Mouse (Mus musculus) cerebellum, adult 18-20 months (tissue): ENCODE measurements at regions not wholly inside any gene's neighbourhood (a gene's known extent, or its start where the extent isn't known, plus 50 kb on each side); places are given as distances from the start of the nearest gene placed in this dataset.
A peak's percentile ranks its signal among the peaks of the same experiment; 100 is the strongest.

Experiments
- DNase-seq, 2 experiments: peaks; one replicate each; pipeline ENCODE4 v3.0.0; 2021

DNA sequence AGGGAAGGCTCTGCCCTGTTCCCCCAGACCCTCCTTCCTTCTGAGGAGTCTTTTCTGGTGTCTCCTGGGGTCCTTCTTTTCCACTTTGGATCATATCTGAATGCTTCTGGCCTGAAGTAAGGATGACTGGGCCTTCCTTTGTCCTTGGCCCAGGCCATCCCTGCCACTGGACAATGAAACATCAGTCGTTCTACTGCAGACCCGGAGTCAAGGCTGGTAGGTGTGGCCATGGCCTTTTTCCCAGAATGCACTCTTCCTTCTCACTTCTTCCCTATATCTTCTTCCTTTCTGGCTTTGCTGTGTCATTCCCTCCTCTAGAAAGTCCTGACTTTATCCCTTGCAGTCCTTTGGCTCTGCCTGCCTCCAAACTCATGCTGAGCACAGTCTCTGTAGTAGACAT is 151.2 kb upstream of the Frmd6 start:
- no peak for DNase-seq

DNA sequence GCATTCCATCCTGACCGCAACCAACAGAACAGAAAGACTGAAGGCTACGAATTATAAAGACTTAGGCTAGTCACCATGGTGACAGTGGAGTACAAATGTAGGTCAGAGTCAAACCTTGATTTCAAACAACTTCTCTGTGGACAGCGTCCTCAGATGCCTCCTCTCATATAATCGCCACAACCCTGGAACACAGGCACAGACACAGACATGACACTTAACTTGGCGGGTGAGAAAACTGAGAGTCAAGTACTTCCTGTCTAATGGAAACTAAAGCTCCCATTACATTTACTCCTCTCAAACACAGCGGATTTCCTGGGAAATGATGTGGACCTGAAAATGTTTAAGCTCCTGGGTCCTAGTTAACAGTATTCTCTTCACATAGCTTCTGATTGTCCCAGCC is 149.5 kb upstream of the Frmd6 start:
- no peak for DNase-seq

DNA sequence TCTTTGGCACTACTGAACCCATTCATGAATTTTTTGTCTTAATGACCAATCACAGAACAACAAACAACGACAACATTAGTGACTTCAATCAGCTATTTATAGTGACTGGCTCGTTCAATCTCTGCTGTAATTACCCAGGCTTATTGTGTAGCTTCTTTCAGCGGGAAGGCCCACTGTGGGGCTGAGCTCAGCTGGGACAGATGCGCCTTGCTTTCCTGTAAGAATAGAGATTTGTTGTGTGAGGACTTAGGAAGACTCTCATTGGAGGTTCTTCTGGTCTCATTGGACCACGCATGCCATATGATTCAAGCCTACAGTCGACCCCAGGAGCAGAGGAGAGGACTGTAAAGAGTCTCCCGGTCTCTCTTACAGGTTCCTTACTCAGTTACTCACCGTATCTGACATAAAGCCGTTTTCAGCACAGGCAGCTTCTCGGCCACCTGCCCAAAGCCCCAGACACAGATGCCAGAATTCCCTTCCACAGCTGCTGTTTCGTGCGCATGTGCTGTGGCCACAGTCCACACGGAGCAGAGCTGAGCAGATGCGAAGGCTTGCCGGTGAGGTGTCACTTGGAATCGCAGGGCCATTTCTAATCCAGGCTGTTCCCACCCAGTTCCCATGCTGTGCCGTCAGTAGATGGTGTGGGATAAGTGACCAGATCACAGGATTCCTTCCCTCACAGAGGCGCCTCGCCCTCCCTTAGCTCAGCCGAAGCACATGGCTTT is 145.5 kb upstream of the Frmd6 start:
- DNase-seq, result no peak

DNA sequence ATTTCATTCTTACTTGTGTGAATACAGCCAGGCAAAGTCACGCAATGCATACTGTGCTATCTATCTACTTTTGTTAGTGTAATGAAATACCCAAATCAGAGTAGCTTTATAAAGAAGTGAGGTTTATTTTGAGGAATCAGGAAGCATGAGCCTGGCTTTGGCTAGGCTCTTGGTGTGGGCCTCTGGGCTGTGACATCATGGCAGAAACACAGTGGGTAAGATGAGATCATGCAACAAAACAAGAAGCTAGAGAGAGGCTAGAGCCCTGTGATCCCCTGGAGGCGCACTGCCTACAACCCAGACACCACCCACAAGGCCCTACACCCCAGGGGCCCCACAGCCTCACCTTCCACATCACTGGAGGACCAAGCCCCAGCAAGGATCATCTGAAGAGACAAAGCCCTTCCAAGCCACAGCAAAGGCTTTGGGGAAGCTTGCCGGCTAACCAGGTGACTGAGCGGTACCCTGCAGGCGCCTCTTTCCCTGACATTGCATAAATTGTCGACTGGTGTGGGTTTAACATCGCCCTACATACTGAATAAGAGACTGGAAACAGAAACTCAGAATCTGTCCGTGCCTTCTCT is 143.8 kb upstream of the Frmd6 start:
- DNase-seq, result no peak

DNA sequence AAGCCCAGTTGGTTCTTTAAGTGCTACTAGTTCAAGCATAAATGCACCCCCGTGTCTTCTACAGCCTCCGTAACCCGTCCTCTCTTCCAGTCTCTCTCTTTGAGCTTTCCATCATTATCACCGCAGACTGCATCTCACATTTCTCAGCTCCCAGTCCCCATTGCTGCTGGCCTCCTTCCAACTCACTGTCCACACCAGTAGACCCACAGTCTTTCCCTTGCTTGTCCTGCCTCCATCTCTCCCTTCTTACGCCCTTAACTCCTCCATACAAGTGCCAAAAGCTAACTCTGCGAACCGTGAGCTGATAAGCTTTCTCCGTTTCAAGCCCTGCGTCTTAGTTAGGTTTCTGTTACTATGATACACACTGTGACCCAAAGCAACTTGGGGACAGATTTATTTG is 141.0 kb upstream of the Frmd6 start:
- DNase-seq, result no peak

DNA sequence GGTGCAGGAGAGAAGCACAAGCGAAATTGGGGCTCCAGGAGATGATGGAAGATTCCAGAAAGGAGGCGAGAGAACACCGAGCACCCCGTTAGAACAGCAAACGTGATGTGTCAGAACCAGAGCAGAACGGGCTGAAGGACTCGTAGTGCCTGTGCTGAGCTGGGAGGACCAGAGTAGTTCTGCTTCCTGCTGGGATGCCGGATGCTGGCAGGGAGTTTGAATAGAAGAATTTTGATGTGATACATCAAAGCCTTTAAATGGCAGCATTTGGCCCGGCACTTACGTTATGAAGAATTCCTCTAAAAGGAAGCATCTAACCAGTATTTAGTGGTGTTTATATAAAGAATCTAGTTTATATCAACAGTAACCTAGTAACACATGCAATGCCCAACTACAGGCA is 139.9 kb upstream of the Frmd6 start:
- DNase-seq, result no peak

DNA sequence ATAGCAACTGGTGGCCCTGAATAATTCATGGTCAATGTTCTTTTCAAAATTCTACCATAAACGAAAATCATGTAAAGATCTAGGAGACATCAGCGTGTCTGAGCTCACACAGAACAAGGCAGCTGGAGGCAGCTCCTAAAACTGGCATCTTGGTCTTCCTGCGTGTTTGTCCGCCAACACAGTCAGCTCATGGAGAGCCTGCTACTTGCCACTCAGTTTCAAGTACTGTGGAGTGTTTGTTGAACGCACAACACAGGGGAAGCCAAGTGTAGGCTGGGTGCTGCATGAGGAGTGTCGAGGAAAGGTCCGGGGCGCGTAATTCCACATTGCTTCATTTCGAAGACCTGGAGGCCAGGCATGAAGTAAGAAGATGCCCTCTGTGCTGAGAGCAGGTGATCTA is 139.0 kb upstream of the Frmd6 start:
- no peak for DNase-seq

DNA sequence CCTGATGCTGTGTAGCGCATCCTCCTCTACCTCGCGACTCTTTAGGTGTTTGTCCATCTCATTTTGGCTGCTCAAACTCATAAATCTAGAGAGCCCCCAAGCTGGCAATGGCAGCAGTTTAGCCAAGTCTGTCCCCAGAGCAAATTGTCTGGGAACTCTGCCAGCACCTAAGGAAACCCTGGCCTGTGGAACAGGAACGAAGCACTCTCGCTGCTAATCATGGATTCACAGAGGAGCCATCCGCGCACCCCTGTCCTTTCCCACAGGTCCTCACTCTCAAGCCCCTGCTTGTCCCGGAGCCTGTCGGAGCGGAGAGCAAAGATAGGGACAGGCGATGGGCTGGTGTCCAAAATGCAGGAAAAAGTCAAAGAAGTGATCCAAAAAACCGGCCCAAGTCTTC is 138.3 kb upstream of the Frmd6 start:
- DNase-seq, result peak; percentile 47 to 51

DNA sequence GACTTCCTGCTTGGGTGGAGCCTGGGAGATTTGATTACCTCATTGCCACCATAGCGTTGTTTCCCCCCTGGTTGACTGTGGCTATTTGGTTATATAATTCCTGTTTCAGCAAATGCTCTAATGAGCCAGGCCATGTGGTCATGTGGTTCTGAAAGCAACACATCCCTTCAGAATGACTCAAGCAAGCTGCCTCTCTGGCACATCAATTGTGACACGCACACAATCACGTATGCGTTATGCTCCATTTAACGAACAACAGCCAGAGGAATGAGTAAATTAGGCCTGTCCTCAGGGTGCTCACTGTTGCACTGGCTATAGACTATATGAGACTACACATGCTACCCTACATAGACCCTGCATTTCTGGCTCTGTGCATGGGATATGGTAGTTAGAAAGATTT is 130.2 kb upstream of the Frmd6 start:
- DNase-seq, result no peak

DNA sequence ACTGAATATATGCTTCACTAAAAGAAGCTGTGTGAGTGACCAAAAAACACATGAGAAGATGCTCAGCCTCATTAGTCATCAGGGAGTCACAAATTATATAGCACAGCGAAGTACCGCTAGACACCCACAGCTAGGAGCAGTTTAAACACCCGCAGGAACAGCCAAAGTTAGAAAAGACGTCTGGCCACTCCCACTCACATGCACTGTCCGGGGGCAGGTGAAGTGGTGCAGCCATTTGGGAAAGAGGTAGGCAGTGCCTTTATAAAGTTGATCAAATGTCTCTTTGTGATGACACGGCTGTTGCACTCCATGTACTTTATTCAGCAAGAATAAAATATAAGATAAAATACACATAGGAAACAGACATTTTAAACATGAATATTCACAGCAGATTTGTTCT is 129.1 kb upstream of the Frmd6 start:
- no peak for DNase-seq

DNA sequence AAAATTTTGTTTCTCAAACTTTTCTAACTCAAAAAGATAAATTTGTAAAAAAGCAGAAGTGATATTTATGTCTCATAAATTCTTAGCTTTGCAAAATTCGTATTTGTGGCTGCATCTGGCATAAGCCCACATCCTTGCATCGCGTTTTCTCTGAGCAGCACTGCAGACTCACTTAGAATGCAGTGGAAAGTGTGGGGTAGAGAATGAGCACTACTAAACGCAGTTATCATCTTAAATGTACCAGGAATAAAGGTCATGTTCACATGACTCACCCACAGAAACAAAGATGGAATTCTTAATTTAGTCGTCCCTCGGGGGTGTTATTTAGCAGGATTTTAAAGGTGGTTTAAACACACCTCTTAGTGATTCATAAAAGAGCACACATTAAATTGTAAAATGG is 126.8 kb upstream of the Frmd6 start:
- no peak for DNase-seq

DNA sequence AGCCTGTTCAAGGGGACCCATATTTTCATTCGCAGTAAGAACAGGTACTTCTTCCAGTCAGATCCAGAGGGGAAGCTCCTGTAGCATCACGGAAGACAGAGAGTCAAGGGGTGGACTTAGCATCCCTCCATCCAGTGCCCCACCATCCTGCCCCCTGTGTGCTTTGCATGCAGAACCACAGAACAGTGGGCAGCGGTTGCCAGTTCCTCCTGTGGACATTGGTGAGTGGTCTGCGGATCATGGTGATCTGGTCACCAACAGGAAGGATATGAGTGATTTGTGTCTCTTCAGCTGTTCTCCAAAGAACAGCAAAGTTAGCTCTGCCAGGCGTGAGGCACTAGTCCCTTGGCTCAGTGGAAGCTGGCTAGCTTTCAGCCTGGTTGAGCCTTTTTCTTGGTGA is 122.8 kb upstream of the Frmd6 start:
- DNase-seq, result no peak

DNA sequence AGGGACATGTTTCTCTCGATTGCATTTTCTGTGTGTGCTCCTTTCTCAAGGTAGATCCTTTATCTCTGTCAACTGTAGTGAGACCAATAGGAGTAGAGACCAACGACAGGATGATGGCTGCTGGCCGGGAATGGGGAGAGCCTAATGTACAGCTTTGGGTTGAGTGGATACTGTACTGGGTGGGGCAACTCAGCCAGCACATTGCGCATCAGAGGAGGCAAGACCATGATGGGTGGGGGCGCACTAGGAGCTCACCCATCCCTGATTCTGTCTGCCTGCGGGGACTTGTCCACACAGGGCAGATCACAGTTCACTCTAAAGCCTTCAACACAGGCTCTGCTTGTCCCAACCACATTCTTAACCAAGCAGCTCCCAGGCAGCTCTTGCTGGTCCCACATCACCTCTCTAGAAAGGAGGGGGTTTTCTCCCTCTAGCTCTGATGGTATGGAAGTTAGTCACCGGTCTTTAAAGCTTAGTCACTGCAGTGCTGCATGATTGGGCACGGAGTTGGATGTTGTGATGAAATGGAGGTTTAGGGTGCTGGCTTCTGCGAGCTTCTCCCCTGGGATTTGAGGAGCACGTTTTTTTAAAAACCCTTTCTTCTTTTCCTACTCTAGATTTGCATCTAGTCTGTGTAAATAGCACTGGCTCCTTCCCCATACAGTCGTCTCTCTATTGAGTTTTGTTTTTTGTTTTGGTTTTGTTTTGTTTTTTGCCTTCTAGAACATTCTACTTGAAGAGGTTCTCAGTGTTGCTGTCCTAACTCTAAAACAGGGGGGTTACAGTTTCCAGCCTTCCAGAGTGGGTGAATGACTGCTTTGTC is 118.3 kb upstream of the Frmd6 start:
- DNase-seq, result no peak

DNA sequence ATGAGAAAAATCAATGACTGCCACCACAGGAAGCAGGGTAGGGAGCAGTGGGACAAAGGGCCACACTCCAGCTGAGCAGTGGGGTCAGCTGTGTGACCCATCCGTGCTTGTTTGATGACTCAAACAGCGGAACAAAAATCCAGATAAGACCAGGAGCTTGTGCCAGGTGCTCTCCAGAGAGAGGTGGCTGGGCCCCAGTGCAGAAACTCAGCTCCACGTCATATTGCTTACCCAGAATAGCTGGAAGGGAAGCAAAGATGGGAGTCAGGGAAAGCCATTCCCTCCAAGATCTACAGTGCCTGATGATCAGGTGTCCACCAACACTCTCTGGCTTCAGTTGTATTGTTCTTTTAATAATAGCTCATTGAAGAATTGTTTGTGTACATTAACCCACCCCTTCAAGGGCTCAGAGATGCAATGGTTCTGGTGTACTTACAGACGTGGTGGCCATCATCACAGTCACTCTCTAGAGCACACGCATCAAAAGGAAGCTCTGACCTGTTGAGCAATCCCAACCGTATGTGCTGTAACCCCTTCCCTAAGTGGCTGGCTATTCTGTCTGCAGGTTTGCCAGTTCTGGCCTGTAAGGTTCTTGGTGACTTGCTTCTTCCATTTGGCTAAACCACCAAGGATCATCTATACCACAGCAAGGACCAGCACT is 117.6 kb upstream of the Frmd6 start:
- DNase-seq, result no peak

DNA sequence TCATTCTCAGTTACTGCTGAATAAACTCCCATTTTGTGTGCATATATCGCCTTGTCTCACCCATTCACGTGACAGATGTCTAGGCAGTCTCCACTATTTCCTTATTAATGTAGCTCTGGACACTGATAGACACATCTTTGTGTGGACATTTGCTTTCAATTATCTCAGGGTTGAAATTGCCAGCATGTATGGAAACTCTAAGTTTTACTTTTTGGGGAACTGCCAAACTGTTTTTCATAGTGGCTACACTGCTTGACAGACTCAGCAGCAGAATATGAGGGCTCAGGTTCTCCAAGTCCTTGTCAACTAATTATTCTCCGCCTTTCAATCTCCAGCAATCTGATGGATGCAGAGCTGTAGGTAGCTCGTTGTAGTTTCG is 117.0 kb upstream of the Frmd6 start:
- no peak for DNase-seq

DNA sequence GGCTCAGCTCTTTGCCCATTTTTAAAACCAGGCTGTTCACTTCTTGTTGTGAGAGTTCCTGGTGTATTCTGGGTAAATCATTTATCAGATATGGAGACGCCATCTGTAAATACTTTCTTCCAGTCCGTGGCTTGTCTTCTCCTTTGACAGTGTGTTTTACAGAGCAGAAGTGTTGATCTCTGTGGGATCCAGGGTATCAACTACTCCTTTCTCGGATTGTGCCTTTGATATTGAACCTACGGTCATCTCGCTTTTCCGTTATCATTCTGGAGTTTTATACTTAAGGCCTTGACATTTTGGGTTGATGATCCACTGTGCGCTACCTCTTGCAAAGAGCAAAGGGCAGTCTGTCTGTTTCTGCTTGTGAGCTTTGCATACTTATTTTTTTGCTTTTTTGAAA is 115.0 kb upstream of the Frmd6 start:
- no peak for DNase-seq

DNA sequence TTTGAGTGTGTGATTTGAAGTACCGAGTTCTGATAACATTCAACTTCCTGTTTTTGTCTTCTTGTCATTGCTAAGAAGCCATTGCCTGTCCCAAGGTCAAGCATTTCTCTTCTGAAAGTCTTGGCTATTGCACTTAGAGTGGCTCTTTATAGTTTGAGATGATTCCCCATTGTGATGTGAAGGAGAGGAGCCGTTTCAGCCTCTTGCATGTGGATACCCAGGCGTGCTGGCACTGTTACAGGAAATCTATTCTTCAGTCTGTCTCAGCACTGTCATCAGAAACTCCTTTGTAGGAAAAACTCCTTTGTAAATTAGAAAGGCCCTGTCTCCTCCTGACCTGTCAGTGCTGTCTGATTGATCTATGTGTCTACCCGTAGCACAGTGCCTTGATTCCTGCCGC is 114.3 kb upstream of the Frmd6 start:
- no peak for DNase-seq

DNA sequence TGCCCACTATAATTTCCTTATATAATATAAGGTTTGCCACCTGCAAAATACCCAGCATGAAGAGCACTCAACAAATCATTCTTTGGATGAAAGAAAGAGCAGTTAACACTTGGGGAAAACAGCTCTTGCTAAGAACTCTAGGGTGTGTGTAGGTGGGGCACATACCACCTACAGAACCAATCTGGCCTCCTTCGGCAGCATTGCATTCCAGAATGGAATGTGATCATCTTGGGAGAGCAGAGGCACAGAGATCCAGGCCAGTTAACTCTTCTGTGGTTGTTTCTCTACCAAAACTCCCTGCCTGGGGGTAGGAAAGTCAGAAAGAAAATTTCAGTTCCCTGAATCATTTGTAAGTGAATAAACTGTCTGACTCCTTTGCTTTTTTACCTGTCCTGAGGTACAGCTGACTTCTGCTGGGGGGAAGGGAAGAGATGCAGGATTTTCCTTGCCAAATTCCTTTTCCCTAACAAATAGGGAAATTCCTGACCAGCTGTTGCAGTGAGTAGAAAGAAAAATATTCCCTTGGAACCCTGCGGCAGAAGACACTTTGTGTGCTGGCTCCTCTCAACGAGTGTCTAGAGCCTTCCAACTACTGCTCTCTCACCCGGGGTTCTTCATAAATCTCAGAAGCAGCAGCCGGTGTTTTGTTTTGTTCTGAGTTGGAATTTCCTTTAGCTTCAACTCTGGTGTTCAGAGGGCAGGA is 112.8 kb upstream of the Frmd6 start:
- no peak for DNase-seq

DNA sequence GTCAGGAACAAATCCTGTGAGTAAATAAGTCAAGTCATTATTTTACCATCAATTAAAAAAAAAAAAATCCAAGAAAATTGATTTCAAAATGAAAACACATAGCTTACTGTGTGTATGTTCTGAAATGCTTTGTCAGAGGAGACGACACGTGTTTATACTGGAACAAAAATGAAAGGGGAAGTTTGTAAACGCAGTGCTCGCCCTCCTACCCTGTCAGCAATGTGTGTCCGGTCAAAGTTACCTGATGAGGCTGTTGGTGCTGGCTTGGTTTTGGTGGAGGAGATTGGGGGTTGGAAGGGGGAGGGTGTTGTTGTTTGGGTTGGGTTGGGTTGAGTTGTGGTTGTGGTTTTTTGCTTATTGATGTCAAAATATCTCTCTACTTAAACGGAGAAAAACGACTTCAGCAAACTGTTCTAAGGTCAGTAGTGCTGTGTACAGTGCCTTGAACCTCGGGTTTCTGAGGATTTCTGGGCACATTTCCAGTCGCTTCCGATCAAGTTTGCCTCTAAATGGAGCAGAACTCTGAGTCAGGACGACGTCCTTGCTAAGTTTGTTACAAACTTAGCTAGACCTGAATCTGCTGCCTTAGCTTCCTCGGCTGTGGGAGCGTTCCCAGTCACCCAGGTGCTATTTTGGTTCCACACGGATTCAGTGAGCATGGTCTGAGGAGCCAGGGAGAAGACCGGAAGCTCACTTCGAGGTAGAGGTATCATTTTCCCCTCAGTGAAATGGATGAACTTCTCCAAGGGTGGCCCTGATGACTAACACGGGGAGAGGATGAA is 111.6 kb upstream of the Frmd6 start:
- DNase-seq, result no peak

DNA sequence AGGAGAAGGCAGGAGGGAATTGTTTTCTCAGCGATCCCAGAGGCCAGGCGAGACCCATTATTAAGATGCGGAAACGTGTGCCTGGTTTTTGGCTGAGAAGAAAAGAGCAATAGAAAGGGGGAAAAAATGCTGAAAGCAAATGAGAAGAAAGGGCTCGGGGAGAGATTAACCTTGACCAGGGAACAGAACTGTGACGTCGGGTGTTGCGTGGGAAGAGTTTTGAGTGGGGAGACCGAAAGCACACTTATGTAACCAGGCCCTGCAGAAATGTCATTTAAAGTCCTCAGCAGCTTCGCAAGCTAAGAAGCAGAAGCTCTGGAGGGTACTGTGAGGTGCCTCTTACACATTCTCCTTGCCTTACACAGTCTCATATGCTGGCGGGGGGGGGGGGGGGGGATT is 111.0 kb upstream of the Frmd6 start:
- DNase-seq, result no peak

DNA sequence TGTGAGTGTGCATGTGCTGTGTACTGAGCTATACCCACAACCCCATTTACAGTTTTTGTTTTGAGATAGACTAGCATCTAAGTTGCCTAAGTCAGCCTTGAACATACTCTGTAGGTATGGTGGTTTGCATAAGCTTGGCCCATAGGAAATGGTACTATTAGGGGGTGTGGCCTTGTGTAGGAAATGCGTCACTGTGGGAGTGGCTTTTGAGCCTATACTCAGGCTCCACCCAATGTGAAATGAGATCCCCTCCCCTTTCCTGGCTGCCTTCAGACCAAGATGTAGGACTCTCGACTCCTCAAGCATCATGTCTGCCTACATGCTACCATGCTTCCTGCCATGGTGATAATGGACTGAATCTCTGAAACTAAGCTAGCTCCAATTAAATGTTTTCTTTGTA is 109.5 kb upstream of the Frmd6 start:
- DNase-seq, result no peak

DNA sequence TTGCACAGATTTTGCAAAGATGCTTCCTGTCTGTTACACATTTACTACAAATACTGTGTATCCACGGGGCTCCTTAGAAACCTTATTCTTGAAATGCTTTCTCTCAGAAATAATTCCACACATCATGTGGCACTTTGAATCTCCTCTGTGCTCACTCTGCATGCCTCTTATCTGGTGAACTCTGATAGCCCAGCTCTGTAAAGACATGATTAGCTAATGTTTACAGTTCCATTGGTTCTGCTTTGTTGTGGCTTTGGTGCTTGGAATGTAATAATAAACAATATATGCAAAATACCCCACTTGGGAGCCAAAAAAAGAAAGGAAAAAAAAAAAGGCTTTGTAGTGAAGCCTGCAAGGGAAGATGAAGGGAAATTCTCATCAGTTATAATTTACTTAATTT is 106.7 kb upstream of the Frmd6 start:
- DNase-seq, result no peak
